Mouse (Mus musculus): ENCODE measurements around the gene Hnf1b. TPM values are rescaled to one million over a fixed set of nuclear protein-coding genes. Genes with fewer than 3 reads are reported as not detected.

Hnf1b gene
- not detected for total RNA-seq (2023)

GRCm38 (mm10) chr11:83849529-83850335, at the start of gene Hnf1b:
Hnf1b (plus strand) TSS chr11:83850063.

DNA sequence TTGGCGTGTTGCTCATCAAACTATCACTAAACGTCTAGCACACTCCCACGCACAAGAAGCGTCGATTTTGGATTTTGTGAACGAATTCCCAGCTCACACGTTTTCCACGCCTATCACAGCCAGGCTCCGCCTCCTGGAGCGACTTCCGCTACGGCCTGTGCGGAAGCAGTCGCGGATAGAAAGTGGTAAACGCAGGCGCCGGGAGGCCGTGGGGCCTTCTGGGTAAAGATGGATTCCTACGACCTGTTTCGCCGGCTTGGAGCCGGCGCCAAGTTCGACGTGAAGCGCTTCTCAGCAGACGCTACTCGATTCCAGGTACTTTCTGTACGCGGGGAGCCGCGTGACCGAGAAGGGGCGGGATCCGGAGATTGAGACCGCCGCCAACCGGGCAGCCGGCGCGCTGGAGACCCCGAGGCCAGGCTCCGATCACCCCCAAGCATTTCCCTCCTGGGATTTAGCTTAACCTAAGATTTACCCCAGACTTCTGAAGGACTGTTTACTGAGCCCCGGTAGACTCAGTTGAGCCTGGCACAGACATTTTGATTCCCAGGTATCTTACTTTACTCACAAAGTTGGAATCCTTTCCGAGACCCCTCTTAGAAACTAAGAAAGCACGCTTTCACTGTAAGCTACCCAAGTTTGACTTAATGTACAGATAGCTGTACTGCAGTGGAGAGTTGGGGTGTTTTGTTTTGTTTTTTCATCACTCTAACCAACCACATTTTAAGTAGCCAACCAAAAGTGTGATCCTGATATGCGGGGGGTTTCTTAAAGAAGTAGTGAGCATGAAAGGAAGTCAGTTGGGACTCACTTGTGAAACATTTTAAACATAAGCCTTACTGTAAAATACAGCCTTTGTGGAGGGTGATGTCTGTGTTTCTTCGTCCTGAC, 92.3 kb downstream of the Hnf1b start, which contains the start of gene Ddx52:
Gene Ddx52, plus strand, starts transcription at position 113 of the 891 bp plus-strand sequence.

Other genes starting within 250 kb of the Hnf1b start
- gene Rpl9-ps1, start 204.4 kb upstream of the Hnf1b start, total RNA-seq (2023) = not detected
- 12.7 TPM for gene Ccl3, start 200.7 kb upstream of the Hnf1b start, total RNA-seq (2023)
- 11.0 TPM for gene Ccl4, start 187.5 kb upstream of the Hnf1b start, total RNA-seq (2023)
- gene Wfdc17, start 146.1 kb upstream of the Hnf1b start, total RNA-seq (2023) = not detected
- gene Wfdc18, start 141.0 kb upstream of the Hnf1b start, total RNA-seq (2023) = not detected
- not detected for gene Wfdc21, start 103.1 kb upstream of the Hnf1b start, total RNA-seq (2023)
- 39.2 TPM for gene Heatr6, start 96.4 kb upstream of the Hnf1b start, total RNA-seq (2023)
- 39.1 TPM for gene Ddx52, start 92.0 kb downstream of the Hnf1b start, total RNA-seq (2023)
- gene Synrg, start 114.4 kb downstream of the Hnf1b start, total RNA-seq (2023) = 69.1 TPM
- gene Dusp14, start 219.2 kb downstream of the Hnf1b start, total RNA-seq (2023) = 0.91 TPM